Mouse (Mus musculus): ENCODE results near the gene Krtap11-1. TPM values are rescaled to one million over a fixed set of nuclear protein-coding genes. Genes with fewer than 3 reads are reported as not detected.

Krtap11-1 gene
- total RNA-seq, 2 experiments from 2014 or later = not detected

Other genes with a start within 250 kb of the Krtap11-1 start
- gene Krtap21-1, start 167.3 kb downstream of the Krtap11-1 start, total RNA-seq (2021) = not detected
- gene Krtap6-2, start 151.1 kb downstream of the Krtap11-1 start, total RNA-seq (2021) = not detected
- gene Krtap8-1, start 83.2 kb downstream of the Krtap11-1 start, total RNA-seq (2021) = not detected
- gene Krtap7-1, start 62.9 kb downstream of the Krtap11-1 start, total RNA-seq (2021) = not detected

Data from heart, postnatal 4 days (tissue).